Mouse (Mus musculus): ENCODE data around the gene Cry1. TPM values are rescaled to one million over a fixed set of nuclear protein-coding genes. Genes with fewer than 3 reads are reported as not detected.

The Cry1 gene
- polyA plus RNA-seq, 1 experiment from 2014 or later = 29.6 TPM

DNA sequence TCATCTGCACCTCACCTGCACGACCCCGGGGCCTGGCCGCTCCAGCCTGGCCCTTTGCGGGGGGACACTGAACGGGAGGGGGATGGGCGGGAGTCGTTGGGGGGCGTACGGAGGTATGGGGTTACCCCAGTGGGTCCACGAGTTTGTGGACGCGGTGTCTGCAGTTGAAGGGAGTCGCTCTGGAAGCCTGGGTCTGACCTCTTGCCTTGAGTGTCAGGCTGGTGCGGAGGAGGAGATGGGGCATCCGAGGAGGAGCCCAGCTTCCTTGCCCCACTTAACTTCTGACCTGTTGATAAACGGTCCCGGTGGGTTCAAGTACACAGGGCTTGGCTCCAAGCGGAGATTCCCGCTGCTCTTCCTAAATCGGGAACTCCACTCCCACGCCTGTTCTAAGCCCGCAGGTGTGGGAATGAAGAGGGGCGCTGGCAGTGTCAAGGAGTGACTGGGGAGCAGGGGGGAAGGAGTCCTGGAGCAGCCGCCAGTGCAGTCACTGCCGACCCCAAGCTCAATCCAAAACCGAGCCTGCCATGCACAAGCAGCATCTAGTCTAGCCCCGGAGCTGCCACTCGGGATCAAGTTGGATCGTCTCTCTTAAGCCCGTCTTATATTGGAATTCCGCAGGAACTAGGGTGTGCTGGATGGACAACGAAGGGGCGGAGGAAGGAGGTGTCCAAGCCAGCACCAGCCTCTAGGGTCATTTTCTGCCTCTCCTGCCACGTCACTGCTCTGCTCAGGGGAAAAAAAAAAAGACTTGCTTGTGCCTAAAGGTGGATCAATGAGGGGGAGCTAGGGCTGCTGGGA, 81.6 kb downstream of the Cry1 start:
- 2% methylated on average over 22 of the region's 34 CpGs for WGBS
- Histone ChIP-seq H3K4me2 (ENCODE audit: low read depth, low read length) (peak overlapping the region; percentile 75), H3K27ac (replicated peaks; ENCODE audit: low read depth, low read length) (peak overlapping the region; percentile 84), H3K9ac (ENCODE audit: low read depth, low read length) (peak overlapping the region; percentile 98), H3K4me3 (ENCODE audit: low read depth, low read length) (peak overlapping the region; percentile 97), H3K36me3 (ENCODE audit: control insufficient read depth, insufficient read depth, low read length) (no peaks in the 10 kb centered on the region), H3K9me3 (ENCODE audit: control insufficient read depth, low read length) (no peaks in the 10 kb centered on the region), H3K27me3 (replicated peaks; ENCODE audit: control insufficient read depth, insufficient read depth, low read length) (no peaks in the 10 kb centered on the region), H3K4me1 (ENCODE audit: control insufficient read depth, insufficient read depth, low read length) (peaks cover 15% of the 10 kb centered on the region)
- peak; percentile 53 for DNase-seq (ENCODE audit: low spot score)
- ATAC-seq (ENCODE audit: low read depth) = peak; percentile 6; the same call in 1 of the 2 replicates

DNA sequence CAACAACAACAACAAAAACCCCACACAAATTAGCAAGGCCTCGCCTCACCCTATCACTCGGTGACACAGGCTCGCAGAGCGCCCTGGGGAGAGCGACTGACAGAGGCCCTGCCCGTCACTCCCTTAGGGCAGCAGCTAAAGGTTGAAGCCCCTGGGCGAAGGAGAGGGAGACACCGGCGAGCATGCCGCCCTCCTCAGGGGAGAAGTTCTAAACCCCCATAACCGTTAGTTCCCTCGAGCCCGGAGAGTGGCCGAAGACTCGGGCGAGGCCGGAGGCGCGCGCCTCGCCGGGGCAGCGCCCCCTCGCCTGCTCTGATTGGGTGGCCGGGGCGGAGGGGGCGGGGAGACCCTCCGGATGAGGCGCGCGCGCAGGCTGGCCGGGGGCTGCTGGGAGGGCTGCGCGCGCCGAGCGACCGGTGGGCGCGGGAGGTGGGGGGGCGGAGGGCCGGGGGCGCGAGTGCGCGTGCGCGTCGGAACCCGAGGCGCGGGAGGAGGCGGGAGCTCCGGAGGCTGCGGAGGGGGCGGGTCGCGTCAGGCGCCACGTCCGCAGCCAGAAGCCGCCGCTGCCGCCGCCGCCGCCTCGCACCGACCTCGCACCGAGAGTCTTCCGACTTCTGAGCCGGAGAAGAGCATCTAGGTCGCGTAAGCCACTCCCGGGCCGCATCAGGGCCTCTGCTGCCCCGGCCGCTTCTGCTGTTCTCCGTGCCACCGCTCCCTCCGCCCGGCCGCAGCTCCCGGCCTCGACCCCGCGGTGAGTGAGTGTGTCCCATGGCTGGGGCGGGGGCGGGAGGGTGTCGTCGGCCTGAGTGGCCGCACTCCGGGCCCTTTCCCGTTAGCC, 82.4 kb downstream of the Cry1 start, which contains the start of the genes Fhl4 and Tmem263:
TSS of gene Fhl4 (minus strand) at position 249 of the 838 bp plus-strand sequence.
TSS of gene Tmem263 (plus strand) at position 381 of the 838 bp plus-strand sequence.
- ATAC-seq (ENCODE audit: low read depth) = peak; percentile 96
- no peaks in the 10 kb centered on the region for H3K27me3 ChIP-seq (replicated peaks; ENCODE audit: control insufficient read depth, insufficient read depth, low read length)
- WGBS = 1% methylated on average over 33 of the region's 96 CpGs

GRCm38 (mm10) chr10:85101841-85102240, 83.0 kb downstream of the Cry1 start:
- H3K4me2 ChIP-seq (ENCODE audit: low read depth, low read length) = peak overlapping the region; percentile 75
- H3K9me3 ChIP-seq (ENCODE audit: control insufficient read depth, low read length) = no peaks in the 10 kb centered on the region
- ATAC-seq (ENCODE audit: low read depth) (peak; percentile 20), DNase-seq (ENCODE audit: low spot score) (no peak)
- WGBS = under 1% methylated on average over 10 of the region's 10 CpGs
- no peaks in the 10 kb centered on the region for H3K36me3 ChIP-seq (ENCODE audit: control insufficient read depth, insufficient read depth, low read length)
- peak overlapping the region; percentile 98 for H3K9ac ChIP-seq (ENCODE audit: low read depth, low read length)
- peak overlapping the region; percentile 82 for H3K27ac ChIP-seq (replicated peaks; ENCODE audit: low read depth, low read length)
- peak overlapping the region; percentile 97 for H3K4me3 ChIP-seq (ENCODE audit: low read depth, low read length)
- no peaks in the 10 kb centered on the region for H3K27me3 ChIP-seq (replicated peaks; ENCODE audit: control insufficient read depth, insufficient read depth, low read length)
- peaks cover 15% of the 10 kb centered on the region for H3K4me1 ChIP-seq (ENCODE audit: control insufficient read depth, insufficient read depth, low read length)

More for the DNA sequence above, 82.4 kb downstream of the Cry1 start, which contains the start of the genes Fhl4 and Tmem263:
- H3K9ac ChIP-seq (ENCODE audit: low read depth, low read length) = peak within 1 kb of the TSS; percentile 98
- H3K9me3 ChIP-seq (ENCODE audit: control insufficient read depth, low read length) = no peaks in the 10 kb centered on the region
- DNase-seq (ENCODE audit: low spot score) = peak; percentile 95
- peaks cover 15% of the 10 kb centered on the region for H3K4me1 ChIP-seq (ENCODE audit: control insufficient read depth, insufficient read depth, low read length)
- peak within 1 kb of the TSS; percentile 97 for H3K4me3 ChIP-seq (ENCODE audit: low read depth, low read length)
- no peaks in the 10 kb centered on the region for H3K36me3 ChIP-seq (ENCODE audit: control insufficient read depth, insufficient read depth, low read length)
- H3K27ac ChIP-seq (replicated peaks; ENCODE audit: low read depth, low read length) = peak within 1 kb of the TSS; percentile 84
- peak within 1 kb of the TSS; percentile 75 for H3K4me2 ChIP-seq (ENCODE audit: low read depth, low read length)

Other genes starting within 250 kb of the Cry1 start
- gene Fhl4, start 82.6 kb downstream of the Cry1 start, polyA plus RNA-seq (2014; fragmentation: Nextera tagmentation; extraction: Ambion mirVana) = 1.5 and 2.2 TPM in 2 replicates
- gene Tmem263, start 82.4 kb downstream of the Cry1 start, polyA plus RNA-seq (2014; fragmentation: Nextera tagmentation; extraction: Ambion mirVana) = 80.0 and 80.6 TPM in 2 replicates
- 19.0 and 20.0 TPM in 2 replicates for gene Mterf2, start 57.0 kb downstream of the Cry1 start, polyA plus RNA-seq (2014; fragmentation: Nextera tagmentation; extraction: Ambion mirVana)
- gene Btbd11, start 201.8 kb upstream of the Cry1 start, polyA plus RNA-seq (2014; fragmentation: Nextera tagmentation; extraction: Ambion mirVana) = 5.0 and 5.8 TPM in 2 replicates